Comparison of ENCODE assay signal across 10 mouse cellular contexts in the genomic region with DNA sequence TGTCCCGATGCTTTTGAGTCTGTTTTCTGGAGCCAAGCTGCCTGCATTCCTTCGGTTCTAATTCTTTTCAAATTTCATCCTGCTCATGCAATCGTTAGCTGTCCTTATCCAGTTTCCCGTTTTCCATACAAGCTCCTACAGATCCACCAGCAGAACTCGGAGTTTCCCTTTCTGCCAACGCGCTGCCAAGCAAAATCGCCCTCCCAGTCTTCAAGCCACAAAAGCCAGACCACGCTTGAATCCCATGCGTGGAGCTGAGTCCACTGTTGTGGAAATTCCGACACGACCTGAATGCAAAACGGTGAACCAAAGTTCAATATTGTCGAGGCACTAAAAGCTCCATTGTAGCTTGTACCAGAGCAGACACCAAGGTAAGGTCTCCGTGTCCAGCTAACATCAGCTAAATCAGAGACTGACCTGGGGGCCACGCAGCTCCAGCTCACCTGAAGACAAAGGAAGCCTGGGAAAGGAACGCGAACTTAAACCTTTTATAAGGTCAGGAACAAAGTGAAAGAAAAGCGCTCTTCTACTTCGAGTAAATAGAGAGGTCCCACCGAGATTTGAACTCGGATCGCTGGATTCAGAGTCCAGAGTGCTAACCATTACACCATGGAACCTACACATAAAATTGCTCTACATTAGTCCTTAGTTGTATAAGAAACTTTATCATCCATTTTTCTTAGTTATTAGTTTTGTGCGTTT. TPM values are rescaled to one million over a fixed set of nuclear protein-coding genes. Genes with fewer than 3 reads are reported as not detected.
A peak's percentile ranks its signal among the peaks of the same experiment; 100 is the strongest.
DNase-seq lines count a peak whose midpoint lies in the region; TF ChIP-seq lines count a peak whose summit lies in the region.
"Had no signal": no experiment of that assay in that cellular context is flagged by ENCODE, and none has a peak within 500 bp of the region (broad histone marks: within the 10 kb centered on the region; RNA-seq: fewer than 3 reads in every experiment).

No protein-coding gene starts in this region.

- H3K9me3 ChIP-seq in ES-E14 (ENCODE audit: control insufficient read depth, insufficient read depth, low read depth, low read length) = no peaks in the 10 kb centered on the region
- H3K9me3 ChIP-seq: midbrain, embryonic 15.5 days had no signal

- no peak overlapping the region for H3K27ac ChIP-seq in ES-E14 (ENCODE audit: insufficient read depth, low read depth, low read length, poor library complexity, severe bottlenecking)
- H3K27ac ChIP-seq in embryonic fibroblast, embryonic 13.5 days (ENCODE audit: insufficient read depth, low read length) = no peak overlapping the region
- H3K27ac ChIP-seq: heart, adult 2 months; midbrain, embryonic 15.5 days had no signal

- no peak overlapping the region for H3K9ac ChIP-seq in ES-E14 (ENCODE audit: insufficient read depth, low read depth, low read length, poor library complexity, severe bottlenecking)
- H3K9ac ChIP-seq: midbrain, embryonic 15.5 days had no signal

- peak; percentile 19 to 51 for DNase-seq in kidney, postnatal 4 days
- DNase-seq in kidney, adult 9 months = no peak
- DNase-seq in ES-E14 (ENCODE audit: low read depth, low spot score) = no peak
- DNase-seq in mesoderm, embryonic 11.5 days (ENCODE audit: low read depth, low spot score) = peak; percentile 63
- no peak for DNase-seq in frontal cortex, postnatal 36 days (ENCODE audit: low spot score in 2 of 2)
- DNase-seq in left cerebral cortex, adult 18-20 months (ENCODE audit: low spot score in 2 of 2) = no peak
- DNase-seq in frontal cortex, adult 2 months (ENCODE audit: extremely low spot score in 1 of 2, low spot score in 1 of 2) = no peak

- H3K4me1 ChIP-seq in ES-E14 (ENCODE audit: control insufficient read depth in 2 of 2, insufficient read depth in 2 of 2, low read length in 2 of 2, poor library complexity in 1 of 2) = peaks cover 18 to 29% of the 10 kb centered on the region in 2 experiments
- H3K4me1 ChIP-seq in embryonic fibroblast, embryonic 13.5 days (ENCODE audit: control insufficient read depth, insufficient read depth, low read length) = no peaks in the 10 kb centered on the region
- H3K4me1 ChIP-seq: midbrain, embryonic 15.5 days had no signal

- H3K4me3 ChIP-seq in ES-E14 (ENCODE audit: insufficient read depth in 1 of 2, low read depth in 1 of 2, low read length in 2 of 2, poor library complexity in 1 of 2, severe bottlenecking in 1 of 2) = peak overlapping the region in 1 of 2 experiments; percentile 7; a peak in 2 of 4 replicates
- peak overlapping the region; percentile 9; the same call in 1 of the 2 replicates for H3K4me3 ChIP-seq in embryonic fibroblast, embryonic 13.5 days (ENCODE audit: insufficient read depth, low read length)
- H3K4me3 ChIP-seq: heart, adult 2 months; midbrain, embryonic 15.5 days had no signal

- H3K36me3 ChIP-seq in ES-E14 (ENCODE audit: control insufficient read depth, insufficient read depth, low read length, poor library complexity, severe bottlenecking) = no peaks in the 10 kb centered on the region
- H3K36me3 ChIP-seq: midbrain, embryonic 15.5 days had no signal

- no peak for TF ChIP-seq POLR2A in embryonic fibroblast, embryonic 13.5 days (IDR thresholded peaks at IDR 0.05; ENCODE audit: low read depth, low read length)

- in situ Hi-C loops in ES-E14 (cut with MboI; ENCODE audit: low sequenced_read_pairs in 2 of 2, unreplicated experiment in 2 of 2) = loop anchor here in 1 of 2 experiments (25.0 kb wide), 1 partner anchor 97 kb away; no protein-coding TSS in a partner anchor

- TF ChIP-seq CTCF in embryonic fibroblast, embryonic 13.5 days (IDR thresholded peaks at IDR 0.05; ENCODE audit: borderline replicate concordance, insufficient read depth, low read length) = no peak

TF ChIP-seq in ES-E14, 5 proteins besides CTCF, POLR2A, EP300 and RAD21:
- peak; percentile 71; the same call in 1 of the 2 replicates for TF ChIP-seq MAFK (IDR thresholded peaks at IDR 0.05; ENCODE audit: insufficient read depth, low read depth, low read length)
- TF ChIP-seq ZNF384 (IDR thresholded peaks at IDR 0.05; ENCODE audit: low read depth, low read length) = no peak

RNA-seq across cellular contexts. Expression of a gene that starts 47.0 kb away (rescaled TPM):
- total RNA-seq in ES-E14 (2012; rRNA removed) = not detected in 2 replicates
- 0.61 TPM in 1 of 2 replicates, not detected in the other for polyA plus RNA-seq in embryonic fibroblast, embryonic 13.5 days (2011; ENCODE audit: insufficient read length, low read depth, missing spikeins)
- 1 to 10 TPM; 2.6 to 2.8 TPM for total RNA-seq in left cerebral cortex, adult 18-20 months (2021)
- 3.0 and 4.8 TPM in 2 replicates for polyA plus RNA-seq in frontal cortex, adult 2 months (2012; rRNA removed)

Comparison
In these comparisons a context has a peak if more than half of its experiments do, and no peak if none do; other contexts are left out.
1. DNase-seq: peak in kidney, postnatal 4 days (2 of 2) and mesoderm, embryonic 11.5 days (single experiment); none in kidney, adult 9 months (single experiment), ES-E14 (single experiment), frontal cortex, postnatal 36 days (0 of 2), left cerebral cortex, adult 18-20 months (0 of 2) and frontal cortex, adult 2 months (0 of 2).